9 mouse cellular contexts compared by ENCODE assay signal in genomic region chr2:30063791-30064190, GRCm38 (mm10). TPM values are rescaled to one million over a fixed set of nuclear protein-coding genes. Genes with fewer than 3 reads are reported as not detected.
DNase-seq lines count a peak whose midpoint lies in the region; ATAC-seq and TF ChIP-seq lines count a peak whose summit lies in the region.
"Had no signal": no experiment of that assay in that cellular context is flagged by ENCODE, and none has a peak within 500 bp of the region (broad histone marks: within the 10 kb centered on the region; RNA-seq: fewer than 3 reads in every experiment).

No protein-coding gene starts in this region.

- H3K27me3 ChIP-seq in testis, adult 2 months (ENCODE audit: control insufficient read depth, insufficient read depth, low read length), result no peaks in the 10 kb centered on the region
- H3K27me3 ChIP-seq in forebrain, embryonic 12.5 days, result no peaks in the 10 kb centered on the region
- H3K27me3 ChIP-seq in liver, embryonic 11.5 days (replicated peaks; ENCODE audit: control insufficient read depth, insufficient read depth, low read length), result no peaks in the 10 kb centered on the region
- H3K27me3 ChIP-seq in stomach, embryonic 16.5 days (ENCODE audit: control insufficient read depth, insufficient read depth, low read length), result no peaks in the 10 kb centered on the region
- H3K27me3 ChIP-seq in cerebellum, adult 2 months (ENCODE audit: control insufficient read depth, insufficient read depth, low read length), result no peaks in the 10 kb centered on the region

- H3K4me2 ChIP-seq in forebrain, embryonic 12.5 days, result peak overlapping the region; percentile 87
- H3K4me2 ChIP-seq in liver, embryonic 11.5 days, result peak overlapping the region; percentile 98
- H3K4me2 ChIP-seq in stomach, embryonic 16.5 days (ENCODE audit: low read depth, low read length), result peak overlapping the region; percentile 77

- no peaks in the 10 kb centered on the region for H3K9me3 ChIP-seq in forebrain, embryonic 12.5 days
- no peaks in the 10 kb centered on the region for H3K9me3 ChIP-seq in liver, embryonic 11.5 days (ENCODE audit: control insufficient read depth, low read length)
- no peaks in the 10 kb centered on the region for H3K9me3 ChIP-seq in stomach, embryonic 16.5 days (replicated peaks; ENCODE audit: control insufficient read depth, low read length)

- DNase-seq in testis, postnatal 14 days (ENCODE audit: low spot score), result no peak
- DNase-seq in liver, embryonic 11.5 days (ENCODE audit: low spot score), result no peak
- no peak for DNase-seq in cerebellum, adult 2 months
- no peak for DNase-seq in kidney, postnatal 36 days
- no peak for DNase-seq in lung, postnatal 4 days

- no peaks in the 10 kb centered on the region for H3K36me3 ChIP-seq in testis, adult 2 months (ENCODE audit: control insufficient read depth, insufficient read depth, low read length)
- H3K36me3 ChIP-seq in forebrain, embryonic 12.5 days (replicated peaks), result peaks cover 9% of the 10 kb centered on the region
- H3K36me3 ChIP-seq in liver, embryonic 11.5 days (ENCODE audit: control insufficient read depth, insufficient read depth, low read length), result peaks cover 10% of the 10 kb centered on the region; the same call in 1 of the 2 replicates
- H3K36me3 ChIP-seq in stomach, embryonic 16.5 days (ENCODE audit: control insufficient read depth, insufficient read depth, low read length), result no peaks in the 10 kb centered on the region; the same call in 1 of the 2 replicates

- 9% methylated on average over 3 of the region's 3 CpGs for WGBS in forebrain, embryonic 12.5 days
- WGBS in liver, embryonic 11.5 days, result 7% methylated on average over 3 of the region's 3 CpGs
- WGBS in stomach, embryonic 16.5 days, result 15% methylated on average over 3 of the region's 3 CpGs
- WGBS in cerebellum, adult 2 months, result 43% methylated on average over 3 of the region's 3 CpGs

- peaks cover 24% of the 10 kb centered on the region for H3K4me1 ChIP-seq in testis, adult 2 months (ENCODE audit: control insufficient read depth, insufficient read depth, low read length)
- peaks cover 53% of the 10 kb centered on the region for H3K4me1 ChIP-seq in forebrain, embryonic 12.5 days
- H3K4me1 ChIP-seq in liver, embryonic 11.5 days (replicated peaks; ENCODE audit: control insufficient read depth, insufficient read depth, low read length), result peaks cover 33% of the 10 kb centered on the region
- peaks cover 30% of the 10 kb centered on the region for H3K4me1 ChIP-seq in stomach, embryonic 16.5 days (ENCODE audit: control insufficient read depth, insufficient read depth, low read length)
- H3K4me1 ChIP-seq in cerebellum, adult 2 months (ENCODE audit: control insufficient read depth, insufficient read depth, low read length), result no peaks in the 10 kb centered on the region

- TF ChIP-seq POLR2A in testis, adult 2 months (IDR thresholded peaks at IDR 0.05; ENCODE audit: control insufficient read depth, low read depth, low read length), result no peak
- TF ChIP-seq POLR2A in cerebellum, adult 2 months (IDR thresholded peaks at IDR 0.05; ENCODE audit: borderline replicate concordance, insufficient read depth, low read length), result no peak

- no peak for TF ChIP-seq CTCF in testis, adult 2 months (IDR thresholded peaks at IDR 0.05; ENCODE audit: control insufficient read depth, insufficient read depth, insufficient replicate concordance, low read depth, low read length)
- TF ChIP-seq CTCF in cerebellum, adult 2 months (IDR thresholded peaks at IDR 0.05; ENCODE audit: borderline replicate concordance, insufficient read depth, low read depth, low read length), result no peak

- H3K4me3 ChIP-seq in testis, adult 2 months (ENCODE audit: control insufficient read depth, low read depth, low read length), result no peak overlapping the region
- H3K4me3 ChIP-seq in forebrain, embryonic 12.5 days (replicated peaks), result peak overlapping the region; percentile 57
- peak overlapping the region; percentile 79 for H3K4me3 ChIP-seq in liver, embryonic 11.5 days (ENCODE audit: low read depth, low read length)
- H3K4me3 ChIP-seq in stomach, embryonic 16.5 days (replicated peaks; ENCODE audit: low read length), result peak overlapping the region; percentile 63
- H3K4me3 ChIP-seq in cerebellum, adult 2 months (replicated peaks; ENCODE audit: insufficient read depth, low read depth, low read length), result no peak overlapping the region

- peak overlapping the region; percentile 12; the same call in 1 of the 2 replicates for H3K27ac ChIP-seq in testis, adult 2 months (ENCODE audit: control insufficient read depth, insufficient read depth, low read depth, low read length)
- H3K27ac ChIP-seq in forebrain, embryonic 12.5 days, result 0 out of 2 replicates have a peak overlapping the region, but pooled peaks have one; percentile 92
- H3K27ac ChIP-seq in liver, embryonic 11.5 days (ENCODE audit: low read depth, low read length), result peak overlapping the region; percentile 95
- peak overlapping the region; percentile 97 for H3K27ac ChIP-seq in stomach, embryonic 16.5 days (ENCODE audit: low read length)
- no peak overlapping the region for H3K27ac ChIP-seq in cerebellum, adult 2 months (ENCODE audit: insufficient read depth, low read length)

- peak overlapping the region; percentile 68 for H3K9ac ChIP-seq in forebrain, embryonic 12.5 days
- H3K9ac ChIP-seq in liver, embryonic 11.5 days (ENCODE audit: low read depth, low read length), result peak overlapping the region; percentile 94
- H3K9ac ChIP-seq in stomach, embryonic 16.5 days (ENCODE audit: low read length), result peak overlapping the region; percentile 85

- ATAC-seq in forebrain, embryonic 12.5 days (ENCODE audit: low FRiP score), result no peak
- ATAC-seq in liver, embryonic 11.5 days (replicated peaks; ENCODE audit: low FRiP score), result no peak
- no peak for ATAC-seq in stomach, embryonic 16.5 days (ENCODE audit: insufficient read depth, low FRiP score)
- ATAC-seq: inflammation-experienced regulatory T-cells, adult 6 months had no signal

RNA-seq across cellular contexts. Expression of gene Set, which starts 6.6 kb away (rescaled TPM):
- polyA plus RNA-seq in testis, adult 2 months (2012; rRNA removed), result 32.7 and 38.9 TPM in 2 replicates
- polyA plus RNA-seq in forebrain, embryonic 12.5 days (2016; fragmentation: Nextera tagmentation; extraction: Ambion mirVana), result 774 and 776 TPM in 2 replicates
- 641 and 659 TPM in 2 replicates for polyA plus RNA-seq in liver, embryonic 11.5 days (2014; fragmentation: Nextera tagmentation; extraction: Ambion mirVana)
- polyA plus RNA-seq in stomach, embryonic 16.5 days (2015; fragmentation: Nextera tagmentation; extraction: Ambion mirVana), result 324 and 336 TPM in 2 replicates
- 138 and 159 TPM in 2 replicates for polyA plus RNA-seq in cerebellum, adult 2 months (2012; rRNA removed)

RNA-seq across cellular contexts. Expression of gene Pkn3, which starts 13.7 kb away (rescaled TPM):
- polyA plus RNA-seq in testis, adult 2 months (2012; rRNA removed), result 5.8 and 6.0 TPM in 2 replicates
- 10.3 TPM in 2 replicates for polyA plus RNA-seq in forebrain, embryonic 12.5 days (2016; fragmentation: Nextera tagmentation; extraction: Ambion mirVana)
- 9.6 and 10.2 TPM in 2 replicates for polyA plus RNA-seq in liver, embryonic 11.5 days (2014; fragmentation: Nextera tagmentation; extraction: Ambion mirVana)
- 8.9 and 9.6 TPM in 2 replicates for polyA plus RNA-seq in stomach, embryonic 16.5 days (2015; fragmentation: Nextera tagmentation; extraction: Ambion mirVana)
- 2.4 TPM in 2 replicates for polyA plus RNA-seq in cerebellum, adult 2 months (2012; rRNA removed)

RNA-seq across cellular contexts. Expression of gene Wdr34, which starts 15.1 kb away (rescaled TPM):
- 77.0 and 84.3 TPM in 2 replicates for polyA plus RNA-seq in testis, adult 2 months (2012; rRNA removed)
- 42.3 and 42.5 TPM in 2 replicates for polyA plus RNA-seq in forebrain, embryonic 12.5 days (2016; fragmentation: Nextera tagmentation; extraction: Ambion mirVana)
- 22.1 and 25.1 TPM in 2 replicates for polyA plus RNA-seq in liver, embryonic 11.5 days (2014; fragmentation: Nextera tagmentation; extraction: Ambion mirVana)
- 23.2 and 26.1 TPM in 2 replicates for polyA plus RNA-seq in stomach, embryonic 16.5 days (2015; fragmentation: Nextera tagmentation; extraction: Ambion mirVana)
- polyA plus RNA-seq in cerebellum, adult 2 months (2012; rRNA removed), result 25.2 and 25.6 TPM in 2 replicates

RNA-seq across cellular contexts. Expression of gene Zdhhc12, which starts 29.7 kb away (rescaled TPM):
- polyA plus RNA-seq in testis, adult 2 months (2012; rRNA removed), result 156 and 170 TPM in 2 replicates
- polyA plus RNA-seq in forebrain, embryonic 12.5 days (2016; fragmentation: Nextera tagmentation; extraction: Ambion mirVana), result 22.9 TPM in 2 replicates
- 51.9 and 53.7 TPM in 2 replicates for polyA plus RNA-seq in liver, embryonic 11.5 days (2014; fragmentation: Nextera tagmentation; extraction: Ambion mirVana)
- polyA plus RNA-seq in stomach, embryonic 16.5 days (2015; fragmentation: Nextera tagmentation; extraction: Ambion mirVana), result 37.4 and 41.4 TPM in 2 replicates
- polyA plus RNA-seq in cerebellum, adult 2 months (2012; rRNA removed), result 14.4 and 15.5 TPM in 2 replicates

Comparison
In these comparisons a context has a peak if more than half of its experiments do, and no peak if none do; other contexts are left out.
1. H3K4me3 ChIP-seq: peak in forebrain, embryonic 12.5 days (single experiment), liver, embryonic 11.5 days (single experiment) and stomach, embryonic 16.5 days (single experiment); none in testis, adult 2 months (single experiment) and cerebellum, adult 2 months (single experiment).
2. Peak in every context shown above with its lines, with median percentiles within 50 percentile points of each other: H3K4me2 ChIP-seq and H3K9ac ChIP-seq.